Mouse (Mus musculus) kidney, postnatal 4 days (tissue): ENCODE measurements around the gene Zc3h13.
A peak's percentile ranks its signal among the peaks of the same experiment; 100 is the strongest.

Source experiments
- DNase-seq, 2 experiments: peaks; one replicate each; pipeline ENCODE4 v3.0.0; 2021; ENCODE audit warnings: mixed read lengths in 2 of 2

Gene Zc3h13

DNA sequence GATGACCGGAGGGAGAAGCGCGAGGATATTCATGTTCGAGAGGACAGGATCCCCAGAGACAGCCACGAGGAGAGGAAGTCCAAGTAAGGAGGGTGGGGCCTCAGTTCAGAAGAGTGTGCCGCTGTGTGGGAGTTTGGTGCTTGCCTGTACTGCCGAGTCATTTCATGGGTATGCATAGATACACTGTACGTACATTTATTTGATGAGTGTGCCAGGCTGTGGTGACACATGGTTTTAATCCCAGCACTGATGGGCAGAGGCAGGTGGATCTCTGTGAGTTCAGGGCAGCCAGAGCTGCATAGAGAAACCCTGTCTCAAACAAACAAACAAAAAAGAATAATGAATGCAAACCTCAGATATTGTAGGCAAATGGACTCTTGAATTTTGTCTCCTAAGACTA lies 43.9 kb downstream of the Zc3h13 start:
- no peak for DNase-seq

DNA sequence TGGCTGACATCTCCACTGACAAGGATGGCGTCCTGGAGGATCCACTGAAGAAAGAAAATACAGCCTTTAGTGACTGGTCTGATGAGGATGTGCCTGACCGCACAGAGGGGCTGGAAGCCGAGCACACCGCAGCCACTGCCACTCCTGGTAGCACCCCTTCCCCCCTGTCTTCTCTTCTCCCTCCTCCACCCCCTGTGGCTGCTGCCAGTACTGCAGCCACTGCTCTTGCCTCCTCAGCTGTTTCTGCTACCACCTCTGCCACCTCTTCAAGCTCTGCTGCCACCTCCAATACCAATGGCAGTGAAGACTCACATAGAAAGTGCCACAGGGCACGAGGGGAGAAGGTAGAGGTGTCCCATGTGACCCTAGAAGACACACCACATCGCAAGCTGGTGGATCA lies 46.4 kb downstream of the Zc3h13 start:
- peak; percentile 52 to 61 for DNase-seq

DNA sequence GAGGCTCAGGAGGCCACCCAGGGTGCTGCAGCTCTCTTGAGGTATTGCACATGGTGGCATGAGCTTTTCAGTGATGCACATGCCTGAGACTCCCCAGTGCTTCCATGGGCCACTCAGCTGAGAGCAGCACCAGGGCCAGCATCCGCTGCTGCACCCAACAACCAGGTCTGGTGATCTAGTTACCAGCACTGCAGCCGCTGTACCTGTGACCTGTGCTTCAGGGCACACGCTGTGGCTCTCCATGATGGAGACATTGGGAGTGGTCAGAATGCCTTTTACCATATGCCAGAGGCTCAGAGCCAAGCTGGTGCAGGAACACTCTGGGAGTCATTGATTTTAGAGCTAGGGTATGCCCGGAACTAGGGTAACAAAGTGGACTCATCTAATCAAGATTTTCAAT lies 50.1 kb downstream of the Zc3h13 start:
- no peak for DNase-seq

DNA sequence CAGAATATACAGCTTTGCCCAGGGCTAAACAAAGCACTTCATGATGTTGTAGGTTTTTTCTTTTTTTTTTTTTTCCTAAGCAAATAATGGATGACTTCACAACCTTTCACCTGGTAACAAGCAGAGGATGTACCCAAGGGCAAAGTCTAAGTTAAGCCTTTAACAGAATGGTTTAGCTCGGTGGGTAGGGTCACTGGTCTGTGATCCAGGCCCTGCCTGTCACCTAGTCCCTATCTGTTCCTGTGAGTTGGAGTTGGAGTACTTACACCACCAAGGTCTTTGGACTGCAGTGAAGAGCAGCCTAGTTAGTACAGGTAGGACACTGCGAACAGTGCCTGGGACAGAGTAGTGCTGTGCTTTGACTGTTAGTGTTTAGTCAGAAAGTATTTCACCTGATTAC lies 53.7 kb downstream of the Zc3h13 start:
- no peak for DNase-seq

DNA sequence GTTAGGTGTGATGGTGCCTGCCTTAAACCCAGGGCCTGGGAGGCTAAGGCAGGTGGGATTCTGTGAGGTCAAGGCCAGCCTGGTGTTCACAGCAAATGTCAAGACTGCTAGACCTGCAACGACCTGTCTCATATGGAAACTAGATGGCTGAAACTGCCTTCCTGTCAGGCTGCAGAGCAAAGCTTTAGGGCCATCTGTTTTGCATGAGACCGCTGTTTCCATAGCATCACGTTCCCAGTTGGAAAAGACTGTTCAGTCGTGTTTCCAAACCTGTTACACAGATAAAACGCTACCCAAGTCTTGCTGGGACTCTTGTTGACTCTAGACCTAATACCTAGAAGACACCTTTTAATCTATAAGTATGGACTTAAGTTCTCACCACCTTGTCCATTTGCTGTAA lies 61.9 kb downstream of the Zc3h13 start:
- DNase-seq: no peak

DNA sequence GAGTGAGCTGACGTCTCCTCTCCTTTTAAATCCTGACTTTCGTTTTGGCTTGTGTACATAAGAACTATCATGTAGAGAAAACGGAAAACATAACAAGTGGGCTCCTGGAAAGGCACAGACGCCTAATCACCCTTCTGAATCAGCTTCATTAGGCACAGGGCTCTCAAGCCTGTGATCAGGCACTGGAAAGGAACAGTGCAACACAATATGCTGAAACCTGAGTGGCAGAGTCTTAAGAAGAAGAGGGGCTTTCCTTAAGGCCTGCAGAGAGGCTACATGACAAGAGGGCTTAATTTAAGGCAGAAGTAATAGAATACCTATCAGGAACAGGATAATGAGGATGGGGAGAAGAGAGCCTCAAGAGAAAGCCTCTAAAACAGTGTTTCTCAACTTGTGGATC lies 67.5 kb downstream of the Zc3h13 start:
- no peak for DNase-seq

DNA sequence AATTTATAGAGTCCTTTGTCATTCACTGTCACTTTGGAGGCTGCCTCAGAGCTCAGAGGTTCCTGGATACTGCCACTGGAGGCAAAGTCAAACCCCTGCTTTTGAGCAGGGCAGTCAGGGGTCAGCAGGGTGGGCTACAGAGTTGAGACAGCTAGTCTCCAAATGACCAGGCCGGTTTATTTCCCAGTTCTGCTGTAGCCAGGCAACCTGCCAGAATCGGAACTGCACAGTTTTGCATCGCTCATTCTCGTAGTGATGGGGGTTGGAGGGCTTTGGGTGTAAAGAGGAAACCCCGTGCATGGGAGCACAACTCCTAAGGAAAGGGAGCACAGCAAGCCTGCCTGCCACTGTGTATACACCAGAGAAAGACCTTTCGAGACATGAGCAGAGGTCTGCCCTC lies 79.1 kb downstream of the Zc3h13 start:
- peak; percentile 12 to 13 for DNase-seq

DNA sequence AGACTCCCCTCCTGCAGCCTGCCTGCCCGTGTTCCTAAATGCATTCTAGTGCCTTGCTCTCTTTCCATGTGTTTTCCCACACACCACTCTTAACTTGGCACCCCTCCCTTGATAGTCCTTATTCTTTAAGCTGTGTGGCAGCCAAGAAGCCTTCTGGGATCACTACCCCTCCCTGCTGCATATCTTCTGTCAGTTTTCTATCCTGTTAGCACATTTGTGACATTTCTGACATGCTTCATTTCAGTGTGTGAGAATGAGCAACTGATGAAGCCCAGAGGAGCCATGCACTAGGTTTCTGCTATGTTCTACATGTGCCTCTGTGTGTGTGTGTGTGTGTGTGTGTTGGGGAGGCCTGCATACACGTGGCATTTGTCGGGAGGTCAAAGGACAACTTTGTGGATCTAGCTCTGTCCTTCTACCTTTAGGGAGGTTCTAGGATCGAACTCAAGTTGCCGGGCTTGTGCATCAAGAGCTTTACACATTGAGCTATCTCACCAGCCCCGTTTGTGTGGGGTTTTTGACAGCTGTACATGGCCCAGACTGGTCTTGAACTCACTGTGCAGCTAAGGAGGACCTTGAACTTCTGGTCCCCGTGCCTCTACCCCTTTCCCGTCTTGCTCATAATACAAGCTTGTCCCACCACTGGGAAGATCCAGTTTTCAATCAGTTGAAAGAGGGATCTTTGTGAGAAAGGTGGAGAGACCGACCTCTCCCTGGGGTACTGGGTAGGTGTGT lies 81.3 kb downstream of the Zc3h13 start:
- DNase-seq: no peak

DNA sequence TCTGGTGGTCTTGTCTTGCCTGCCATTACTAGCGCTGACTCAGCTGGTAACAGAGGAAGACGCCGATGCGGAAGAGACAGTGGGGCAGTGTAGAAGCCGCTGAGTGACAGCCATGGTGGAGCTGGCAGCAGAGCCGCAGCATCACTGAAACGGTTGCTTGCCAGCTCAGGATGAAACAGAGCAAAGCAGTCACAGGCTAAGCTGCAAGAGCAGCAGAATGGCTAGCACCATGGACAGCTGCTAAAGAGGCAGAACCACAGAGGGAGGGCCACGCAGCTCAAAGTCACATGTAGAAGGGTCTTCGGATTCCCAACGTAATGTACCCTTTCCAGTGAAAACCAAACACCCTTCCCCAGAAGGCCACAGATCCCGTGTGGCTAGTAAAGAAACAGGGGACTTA lies 82.6 kb downstream of the Zc3h13 start:
- peak; percentile 69 to 74 for DNase-seq

DNA sequence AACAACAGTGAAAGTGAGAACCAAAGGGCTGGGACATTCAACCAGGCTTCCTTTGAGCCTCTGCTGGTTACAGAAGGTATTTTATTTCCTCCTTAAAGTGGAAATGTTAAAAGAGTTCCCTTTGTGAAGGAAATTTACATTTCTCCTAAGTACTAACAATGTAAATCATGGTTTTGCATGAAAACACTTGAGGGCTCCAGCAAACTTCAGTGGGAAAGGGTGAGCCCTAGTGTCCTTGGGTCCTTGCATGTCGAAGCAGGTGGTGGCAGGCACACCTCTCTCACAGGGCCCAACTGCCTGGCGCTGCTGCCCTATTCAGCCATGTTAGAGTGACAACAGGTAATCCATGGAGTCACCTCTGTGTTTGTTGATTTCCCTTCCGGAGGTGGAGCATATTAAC lies 83.3 kb downstream of the Zc3h13 start:
- no peak for DNase-seq

DNA sequence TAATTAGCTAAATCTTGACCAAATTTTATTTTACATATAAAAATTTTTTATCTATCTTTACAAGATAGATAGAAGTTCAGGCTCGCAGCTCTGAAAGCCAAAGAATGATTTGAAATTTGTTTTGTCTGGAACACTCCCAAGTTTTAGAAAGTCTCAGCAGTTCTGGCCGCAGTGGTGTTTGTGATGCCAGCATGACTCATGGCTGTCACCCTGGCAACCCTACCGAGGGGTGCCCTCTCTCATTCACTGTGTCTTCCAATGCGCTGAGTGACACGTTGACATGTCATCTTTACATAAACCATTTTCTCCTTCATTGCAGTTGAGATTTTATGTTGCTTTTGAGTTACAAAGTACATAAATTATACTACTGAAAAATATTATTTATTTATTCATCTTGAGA lies 85.7 kb downstream of the Zc3h13 start:
- no peak for DNase-seq

DNA sequence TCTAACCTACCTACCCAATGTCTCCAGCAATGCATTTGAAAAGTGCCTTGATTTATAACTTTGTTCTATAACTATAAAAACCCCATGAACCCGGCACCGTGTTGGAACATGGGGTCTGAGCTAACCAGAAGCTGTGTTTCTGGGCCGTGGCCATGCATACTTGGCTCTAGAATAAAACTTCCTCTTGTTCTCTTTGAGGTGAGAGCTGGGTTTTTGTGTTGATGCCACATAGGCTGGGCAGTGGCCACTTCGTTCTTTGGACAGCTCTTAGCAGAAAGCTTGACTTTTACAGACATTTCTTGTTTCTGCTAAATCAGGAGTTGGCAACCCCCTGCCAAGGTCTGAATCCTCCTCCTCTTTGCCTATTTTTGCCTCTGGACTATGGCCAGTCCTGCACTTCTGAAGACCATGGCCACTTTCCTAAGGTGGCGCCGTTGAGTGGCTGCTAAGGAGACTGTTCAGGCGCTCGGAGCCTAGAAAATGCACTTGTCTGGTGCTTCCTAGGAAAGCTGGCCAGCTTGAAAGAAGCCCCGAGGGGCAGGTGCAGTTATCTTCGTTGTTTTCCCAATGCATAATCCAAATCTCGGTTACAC lies 90.9 kb downstream of the Zc3h13 start:
- peak; percentile 8 to 21 for DNase-seq

DNA sequence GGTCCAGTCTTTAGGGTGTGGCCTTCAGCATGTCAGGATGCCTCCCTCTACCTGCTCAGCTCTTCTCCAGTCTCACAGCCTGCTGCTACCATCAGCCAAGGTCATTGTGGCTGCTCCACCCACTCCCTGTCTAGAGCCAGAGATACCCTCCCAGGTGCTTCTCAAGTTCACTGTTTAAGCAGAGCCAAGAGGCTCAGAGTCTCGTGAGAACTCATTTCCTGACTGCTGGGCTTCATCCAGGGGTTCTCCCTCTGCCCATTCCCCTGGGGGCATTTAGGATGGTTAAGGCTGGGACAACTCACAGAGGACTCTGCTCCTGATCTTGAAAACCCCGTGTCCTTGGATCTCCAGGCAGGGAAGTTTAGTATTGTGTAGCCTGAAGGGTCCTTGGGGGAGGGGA lies 92.1 kb downstream of the Zc3h13 start:
- no peak for DNase-seq

DNA sequence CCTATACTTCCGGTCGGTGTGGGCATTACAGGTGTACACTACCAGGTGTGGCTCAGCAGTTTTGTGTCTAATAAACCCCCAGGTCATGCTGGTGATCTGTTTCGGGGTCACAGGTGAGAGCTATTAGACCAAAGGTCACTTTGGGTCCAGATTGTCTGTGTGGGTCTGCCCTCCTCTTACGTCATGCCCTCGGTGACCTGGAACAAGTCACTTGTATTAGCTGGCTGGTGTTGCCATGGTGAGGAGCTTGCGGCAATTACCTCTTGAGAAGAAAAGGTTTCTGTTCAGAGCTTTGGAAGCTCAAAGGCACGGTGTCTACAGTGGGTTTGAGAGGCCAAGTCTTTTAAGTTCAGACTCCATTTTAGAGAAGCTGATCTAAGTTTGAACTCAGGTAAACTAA lies 93.4 kb downstream of the Zc3h13 start:
- DNase-seq: no peak
